Mouse (Mus musculus) forebrain, embryonic 14.5 days (tissue): ENCODE measurements around the gene Enox1. TPM values are rescaled to one million over a fixed set of nuclear protein-coding genes. Genes with fewer than 3 reads are reported as not detected.
A peak's percentile ranks its signal among the peaks of the same experiment; 100 is the strongest.

Source experiments
- ATAC-seq: fragments of 200-750 bp; cut with Nextera tagmentation; 2 replicates; pipeline ENCODE4 v1.8.0; 2017; ENCODE audit warnings: mild to moderate bottlenecking, moderate library complexity
- DNase-seq: peaks from one replicate; pipeline ENCODE4 v3.0.0-alpha.2; 2015; ENCODE audit warnings: low spot score
- H3K27ac ChIP-seq: fragments of 300-500 bp; sonication (generic); 2 replicates; pipeline ENCODE4 v1.5.1; 2014; ENCODE audit warnings: low read depth, mild to moderate bottlenecking, control low read depth, low read length, moderate library complexity
- H3K27me3 ChIP-seq: fragments of 300-500 bp; sonication (generic); replicated peaks from 2 replicates; pipeline ENCODE4 v1.6.1; 2014; ENCODE audit warnings: low read length, control low read depth, mixed read lengths; ENCODE audit not compliant: control insufficient read depth, insufficient read depth
- H3K36me3 ChIP-seq: fragments of 300-500 bp; sonication (generic); 2 replicates; pipeline ENCODE4 v1.6.1; 2014; ENCODE audit warnings: low read length, control low read depth; ENCODE audit not compliant: control insufficient read depth, insufficient read depth
- H3K4me1 ChIP-seq: fragments of 300-500 bp; sonication (generic); 2 replicates; pipeline ENCODE4 v1.6.1; 2014; ENCODE audit warnings: antibody characterized with exemption, low read length, control low read depth; ENCODE audit not compliant: control insufficient read depth, insufficient read depth
- H3K4me2 ChIP-seq: fragments of 300-500 bp; sonication (generic); 2 replicates; pipeline ENCODE4 v1.6.1; 2014; ENCODE audit warnings: mild to moderate bottlenecking, control low read depth, low read length
- H3K4me3 ChIP-seq: fragments of 300-500 bp; sonication (generic); 2 replicates; pipeline ENCODE4 v1.5.1; 2014; ENCODE audit warnings: low read depth, low read length, control low read depth
- H3K9ac ChIP-seq: fragments of 300-500 bp; sonication (generic); 2 replicates; pipeline ENCODE4 v1.6.1; 2014; ENCODE audit warnings: mild to moderate bottlenecking, low read length, control low read depth, moderate library complexity
- H3K9me3 ChIP-seq: fragments of 300-500 bp; sonication (generic); replicated peaks from 2 replicates; pipeline ENCODE4 v1.6.1; 2016; ENCODE audit warnings: low read length, control low read depth, mixed read lengths; ENCODE audit not compliant: control insufficient read depth
- WGBS: fragments of 180-500 bp; shearing (Covaris S2); extraction: QIAGEN DNeasy Blood & Tissue Kit; methylation state at CpG from one replicate; pipeline ENCODE4 v1.1.7; 2014; 5-methylcytosine and 5-hydroxymethylcytosine counted together
- polyA plus RNA-seq: library from polyadenylated mRNA; unstranded; fragments of >200 nt; fragmentation: Nextera tagmentation; extraction: Ambion mirVana; gene quantifications from 2 replicates; pipeline ENCODE4 v1.2.1, GENCODE M21; 2014

Enox1 gene
- polyA plus RNA-seq, 1 experiment from 2014 or later: 28.0 TPM

GRCm38 (mm10) chr14:77580937-77581270, 424.3 kb downstream of the Enox1 start:
- Histone ChIP-seq H3K4me3 (no peak overlapping the region), H3K9ac (no peak overlapping the region), H3K27me3 (no peaks in the 10 kb centered on the region), H3K27ac (no peak overlapping the region), H3K36me3 (no peaks in the 10 kb centered on the region), H3K4me2 (no peak overlapping the region), H3K4me1 (peaks cover 36% of the 10 kb centered on the region), H3K9me3 (no peaks in the 10 kb centered on the region)
- ATAC-seq: no peak
- WGBS: 53% methylated on average over 5 of the region's 5 CpGs
- DNase-seq: no peak

- Histone ChIP-seq H3K9ac (no peak overlapping the region), H3K27ac (0 out of 2 replicates have a peak overlapping the region, but pooled peaks have one; percentile 14), H3K9me3 (no peaks in the 10 kb centered on the region), H3K4me3 (no peak overlapping the region), H3K27me3 (no peaks in the 10 kb centered on the region), H3K4me1 (peaks cover 42% of the 10 kb centered on the region), H3K4me2 (no peak overlapping the region), H3K36me3 (no peaks in the 10 kb centered on the region)
- ATAC-seq: no peak
- no peak for DNase-seq
- WGBS: 47% methylated on average over 6 of the region's 6 CpGs
These were observed 425.1 kb downstream of the Enox1 start for GRCm38 (mm10) chr14:77581616-77582015.

- H3K4me1 ChIP-seq: peaks cover 24% of the 10 kb centered on the region
- H3K9ac ChIP-seq: no peak overlapping the region
- no peaks in the 10 kb centered on the region for H3K36me3 ChIP-seq
- DNase-seq (peak; percentile 75), ATAC-seq (no peak; the same call in 1 of the 2 replicates)
- H3K27me3 ChIP-seq: no peaks in the 10 kb centered on the region
- WGBS: 74% methylated on average over 5 of the region's 5 CpGs
- H3K9me3 ChIP-seq: no peaks in the 10 kb centered on the region
- no peak overlapping the region for H3K4me2 ChIP-seq
- H3K27ac ChIP-seq: no peak overlapping the region
- H3K4me3 ChIP-seq: no peak overlapping the region
These were observed 427.9 kb downstream of the Enox1 start for GRCm38 (mm10) chr14:77584426-77584825.

GRCm38 (mm10) chr14:77585031-77585800, 428.7 kb downstream of the Enox1 start:
- DNase-seq (no peak), ATAC-seq (no peak)
- H3K4me3 ChIP-seq: no peak overlapping the region
- no peaks in the 10 kb centered on the region for H3K27me3 ChIP-seq
- H3K9ac ChIP-seq: no peak overlapping the region
- no peaks in the 10 kb centered on the region for H3K36me3 ChIP-seq
- H3K27ac ChIP-seq: 0 out of 2 replicates have a peak overlapping the region, but pooled peaks have one; percentile 39
- WGBS: 48% methylated on average over 11 of the region's 11 CpGs
- peaks cover 22% of the 10 kb centered on the region for H3K4me1 ChIP-seq
- no peak overlapping the region for H3K4me2 ChIP-seq
- no peaks in the 10 kb centered on the region for H3K9me3 ChIP-seq

GRCm38 (mm10) chr14:77586033-77586432, 429.5 kb downstream of the Enox1 start:
- Histone ChIP-seq H3K27ac (no peak overlapping the region), H3K9ac (no peak overlapping the region), H3K9me3 (no peaks in the 10 kb centered on the region), H3K4me3 (no peak overlapping the region), H3K4me1 (peaks cover 17% of the 10 kb centered on the region), H3K4me2 (no peak overlapping the region), H3K27me3 (no peaks in the 10 kb centered on the region), H3K36me3 (no peaks in the 10 kb centered on the region)
- ATAC-seq (no peak), DNase-seq (no peak)
- 51% methylated on average over 5 of the region's 5 CpGs for WGBS

GRCm38 (mm10) chr14:77587182-77587581, 430.6 kb downstream of the Enox1 start:
- Histone ChIP-seq H3K36me3 (no peaks in the 10 kb centered on the region), H3K4me2 (no peak overlapping the region), H3K27ac (no peak overlapping the region), H3K9ac (no peak overlapping the region), H3K27me3 (no peaks in the 10 kb centered on the region), H3K4me3 (no peak overlapping the region), H3K4me1 (peaks cover 15% of the 10 kb centered on the region), H3K9me3 (no peaks in the 10 kb centered on the region)
- DNase-seq (no peak), ATAC-seq (no peak)
- WGBS: 79% methylated on average over 5 of the region's 5 CpGs

- H3K4me1 ChIP-seq: peaks cover 16% of the 10 kb centered on the region
- WGBS: 33% methylated on average over 11 of the region's 11 CpGs
- ATAC-seq (peak; percentile 96), DNase-seq (peak; percentile 91)
- H3K36me3 ChIP-seq: no peaks in the 10 kb centered on the region
- 0 out of 2 replicates have a peak, but pooled peaks cover 3% of the 10 kb centered on the region for H3K9me3 ChIP-seq
- peak overlapping the region; percentile 80 for H3K27ac ChIP-seq
- H3K9ac ChIP-seq: no peak overlapping the region
- H3K4me2 ChIP-seq: no peak overlapping the region
- no peaks in the 10 kb centered on the region for H3K27me3 ChIP-seq
- H3K4me3 ChIP-seq: no peak overlapping the region
These were observed 436.7 kb downstream of the Enox1 start for GRCm38 (mm10) chr14:77593136-77593838.

- Histone ChIP-seq H3K27ac (no peak overlapping the region), H3K4me3 (no peak overlapping the region), H3K4me2 (no peak overlapping the region), H3K4me1 (peaks cover 16% of the 10 kb centered on the region), H3K36me3 (0 out of 2 replicates have a peak, but pooled peaks cover 4% of the 10 kb centered on the region), H3K9me3 (0 out of 2 replicates have a peak, but pooled peaks cover 3% of the 10 kb centered on the region), H3K27me3 (no peaks in the 10 kb centered on the region), H3K9ac (no peak overlapping the region)
- ATAC-seq: no peak
- DNase-seq: no peak
- whole genome bisulfite sequencing: 85% methylated on average over 14 of the region's 14 CpGs
These were observed 439.9 kb downstream of the Enox1 start for GRCm38 (mm10) chr14:77596216-77597175.
